Mouse (Mus musculus) layer of hippocampus, postnatal 14 days (tissue): ENCODE results near the gene Fev. TPM values are rescaled to one million over a fixed set of nuclear protein-coding genes. Genes with fewer than 3 reads are reported as not detected.
A peak's percentile ranks its signal among the peaks of the same experiment; 100 is the strongest.

Experiments
- DNase-seq, 2 experiments: peaks; one replicate each; pipeline ENCODE4 v3.0.0; 2021 to 2022; ENCODE audit warnings: low spot score in 2 of 2, mixed read lengths in 1 of 2
- total RNA-seq, 2 experiments: library from RNA; stranded (reverse); gene quantifications; 2 replicates each; pipeline ENCODE4 v1.2.3; 2021

Fev gene
- total RNA-seq, 2 experiments from 2014 or later, result not detected

GRCm38 (mm10) chr1:74882055-74882734 is 3.0 kb downstream of the Fev start:
- no peak for DNase-seq

- peak; percentile 61 to 79 for DNase-seq
These were observed 4.3 kb downstream of the Fev start for GRCm38 (mm10) chr1:74880785-74881360.

GRCm38 (mm10) chr1:74877199-74877598 is 8.0 kb downstream of the Fev start:
- no peak for DNase-seq

GRCm38 (mm10) chr1:74872218-74872617 is 13.0 kb downstream of the Fev start:
- no peak for DNase-seq

- DNase-seq, result no peak
These were observed 23.4 kb downstream of the Fev start for GRCm38 (mm10) chr1:74861783-74862182.

- peak; percentile 28 to 51 for DNase-seq
These were observed 25.8 kb downstream of the Fev start for GRCm38 (mm10) chr1:74859223-74859984.

- DNase-seq, result no peak
These were observed 26.4 kb downstream of the Fev start for GRCm38 (mm10) chr1:74858805-74859204.

- peak; percentile 82 to 91 for DNase-seq
These were observed 27.0 kb downstream of the Fev start for GRCm38 (mm10) chr1:74858171-74858719.

GRCm38 (mm10) chr1:74857677-74858076 is 27.5 kb downstream of the Fev start:
- peak in 1 of 2 experiments; percentile 14 for DNase-seq

- peak in 1 of 2 experiments; percentile 14 for DNase-seq
These were observed 28.0 kb downstream of the Fev start for GRCm38 (mm10) chr1:74857201-74857600.

GRCm38 (mm10) chr1:74856791-74857190 is 28.4 kb downstream of the Fev start:
- peak in 1 of 2 experiments; percentile 4 for DNase-seq

GRCm38 (mm10) chr1:74856439-74856720 is 28.8 kb downstream of the Fev start:
- peak in 1 of 2 experiments; percentile 3 for DNase-seq

- peak in 1 of 2 experiments; percentile 36 for DNase-seq
These were observed 29.4 kb downstream of the Fev start for GRCm38 (mm10) chr1:74855651-74856438.

GRCm38 (mm10) chr1:74855156-74855555 is 30.1 kb downstream of the Fev start:
- DNase-seq, result no peak

- DNase-seq, result peak; percentile 90 to 98
These were observed 30.7 kb downstream of the Fev start, which contains the start of gene Cdk5r2 for GRCm38 (mm10) chr1:74854306-74855056. Gene Cdk5r2, plus strand, starts transcription at chr1:74854934.

- peak in 1 of 2 experiments; percentile 20 for DNase-seq
These were observed 34.0 kb downstream of the Fev start for GRCm38 (mm10) chr1:74851001-74851775.

- peak in 1 of 2 experiments; percentile 28 for DNase-seq
These were observed 35.0 kb downstream of the Fev start for GRCm38 (mm10) chr1:74850251-74850650.

GRCm38 (mm10) chr1:74848946-74849345 is 36.3 kb downstream of the Fev start:
- DNase-seq, result no peak

GRCm38 (mm10) chr1:74846341-74846740 is 38.9 kb downstream of the Fev start:
- no peak for DNase-seq

- no peak for DNase-seq
These were observed 42.1 kb downstream of the Fev start for GRCm38 (mm10) chr1:74843090-74843489.
